Mouse (Mus musculus): ENCODE measurements around the gene Zbed3. TPM values are rescaled to one million over a fixed set of nuclear protein-coding genes. Genes with fewer than 3 reads are reported as not detected.
A peak's percentile ranks its signal among the peaks of the same experiment; 100 is the strongest.
"Not testable (repeated sequence)": the region's sequence is repeated elsewhere in the genome, so short reads cannot be mapped to it uniquely, and the experiment has no call there.

Gene Zbed3
- polyA plus RNA-seq, 1 experiment from 2014 or later: 37.5 TPM

GRCm38 (mm10) chr13:95358223-95358622 lies 34.8 kb downstream of the Zbed3 start:
- H3K27ac ChIP-seq: no peak overlapping the region
- no peak for ATAC-seq (ENCODE audit: low FRiP score)
- H3K4me2 ChIP-seq (replicated peaks): no peak overlapping the region
- H3K9me3 ChIP-seq (ENCODE audit: control insufficient read depth, low read length): no peaks in the 10 kb centered on the region
- H3K4me3 ChIP-seq (replicated peaks; ENCODE audit: low read length): no peak overlapping the region
- H3K4me1 ChIP-seq (replicated peaks; ENCODE audit: control insufficient read depth, insufficient read depth, low read length): no peaks in the 10 kb centered on the region
- H3K9ac ChIP-seq: no peak overlapping the region
- no peaks in the 10 kb centered on the region for H3K27me3 ChIP-seq (ENCODE audit: control insufficient read depth, insufficient read depth, low read length)
- WGBS: 91% methylated on average over 2 of the region's 2 CpGs
- H3K36me3 ChIP-seq (replicated peaks; ENCODE audit: control insufficient read depth, insufficient read depth): peaks cover 96% of the 10 kb centered on the region
- DNase-seq (ENCODE audit: low spot score): no peak

- no peaks in the 10 kb centered on the region for H3K27me3 ChIP-seq (ENCODE audit: control insufficient read depth, insufficient read depth, low read length)
- H3K4me1 ChIP-seq (replicated peaks; ENCODE audit: control insufficient read depth, insufficient read depth, low read length): no peaks in the 10 kb centered on the region
- ATAC-seq (ENCODE audit: low FRiP score): no peak
- WGBS: 78% methylated on average over 4 of the region's 4 CpGs
- H3K4me3 ChIP-seq (replicated peaks; ENCODE audit: low read length): no peak overlapping the region
- H3K4me2 ChIP-seq (replicated peaks): no peak overlapping the region
- no peak for DNase-seq (ENCODE audit: low spot score)
- H3K9ac ChIP-seq: no peak overlapping the region
- peaks cover 87% of the 10 kb centered on the region for H3K36me3 ChIP-seq (replicated peaks; ENCODE audit: control insufficient read depth, insufficient read depth)
- H3K9me3 ChIP-seq (ENCODE audit: control insufficient read depth, low read length): no peaks in the 10 kb centered on the region
- no peak overlapping the region for H3K27ac ChIP-seq
Measured at GRCm38 (mm10) chr13:95363440-95363839, 40.0 kb downstream of the Zbed3 start.

GRCm38 (mm10) chr13:95366356-95366755 lies 42.9 kb downstream of the Zbed3 start:
- 98% methylated on average over 8 of the region's 8 CpGs for WGBS

GRCm38 (mm10) chr13:95374701-95375553 lies 51.5 kb downstream of the Zbed3 start, which contains the start of gene Aggf1:
Gene Aggf1, minus strand, starts transcription at chr13:95375352.
- peak within 1 kb of the TSS; percentile 93 for H3K4me2 ChIP-seq (replicated peaks)
- H3K36me3 ChIP-seq (replicated peaks; ENCODE audit: control insufficient read depth, insufficient read depth): peaks cover 18% of the 10 kb centered on the region
- ATAC-seq (ENCODE audit: low FRiP score): peak; percentile 98
- peak within 1 kb of the TSS; percentile 86 for H3K9ac ChIP-seq
- H3K4me3 ChIP-seq (replicated peaks; ENCODE audit: low read length): peak within 1 kb of the TSS; percentile 100
- no peaks in the 10 kb centered on the region for H3K27me3 ChIP-seq (ENCODE audit: control insufficient read depth, insufficient read depth, low read length)
- no peaks in the 10 kb centered on the region for H3K9me3 ChIP-seq (ENCODE audit: control insufficient read depth, low read length)
- WGBS: under 1% methylated on average over 82 of the region's 86 CpGs
- peaks cover 13% of the 10 kb centered on the region for H3K4me1 ChIP-seq (replicated peaks; ENCODE audit: control insufficient read depth, insufficient read depth, low read length)
- peak within 1 kb of the TSS; percentile 52 for H3K27ac ChIP-seq
- DNase-seq (ENCODE audit: low spot score): peak; percentile 94

More at GRCm38 (mm10) chr13:95366356-95366755, 42.9 kb downstream of the Zbed3 start:
- Histone ChIP-seq H3K4me3 (replicated peaks; ENCODE audit: low read length) (no peak overlapping the region), H3K4me1 (replicated peaks; ENCODE audit: control insufficient read depth, insufficient read depth, low read length) (no peaks in the 10 kb centered on the region), H3K9me3 (ENCODE audit: control insufficient read depth, low read length) (no peaks in the 10 kb centered on the region), H3K27ac (no peak overlapping the region), H3K27me3 (ENCODE audit: control insufficient read depth, insufficient read depth, low read length) (no peaks in the 10 kb centered on the region), H3K9ac (no peak overlapping the region), H3K36me3 (replicated peaks; ENCODE audit: control insufficient read depth, insufficient read depth) (peaks cover 90% of the 10 kb centered on the region), H3K4me2 (replicated peaks) (no peak overlapping the region)
- DNase-seq (ENCODE audit: low spot score): no peak
- ATAC-seq (ENCODE audit: low FRiP score): no peak

GRCm38 (mm10) chr13:95375554-95375914 lies 52.1 kb downstream of the Zbed3 start:
- Histone ChIP-seq H3K27me3 (ENCODE audit: control insufficient read depth, insufficient read depth, low read length) (no peaks in the 10 kb centered on the region), H3K36me3 (replicated peaks; ENCODE audit: control insufficient read depth, insufficient read depth) (peaks cover 12% of the 10 kb centered on the region), H3K4me2 (replicated peaks) (peak overlapping the region; percentile 93), H3K27ac (peak overlapping the region; percentile 52), H3K9ac (peak overlapping the region; percentile 86), H3K4me3 (replicated peaks; ENCODE audit: low read length) (peak overlapping the region; percentile 100), H3K9me3 (ENCODE audit: control insufficient read depth, low read length) (no peaks in the 10 kb centered on the region), H3K4me1 (replicated peaks; ENCODE audit: control insufficient read depth, insufficient read depth, low read length) (peaks cover 13% of the 10 kb centered on the region)
- ATAC-seq (ENCODE audit: low FRiP score) (peak; percentile 44), DNase-seq (ENCODE audit: low spot score) (no peak)
- WGBS: 31% methylated on average over 6 of the region's 6 CpGs

GRCm38 (mm10) chr13:95376689-95377289 lies 53.4 kb downstream of the Zbed3 start:
- ATAC-seq (ENCODE audit: low FRiP score); H3K27me3 ChIP-seq (ENCODE audit: control insufficient read depth, insufficient read depth, low read length); H3K27ac ChIP-seq; H3K9me3 ChIP-seq (ENCODE audit: control insufficient read depth, low read length); DNase-seq (ENCODE audit: low spot score); H3K4me2 ChIP-seq (replicated peaks); H3K4me3 ChIP-seq (replicated peaks; ENCODE audit: low read length); H3K9ac ChIP-seq; H3K36me3 ChIP-seq (replicated peaks; ENCODE audit: control insufficient read depth, insufficient read depth): not testable (repeated sequence)
- peaks cover 13% of the 10 kb centered on the region for H3K4me1 ChIP-seq (replicated peaks; ENCODE audit: control insufficient read depth, insufficient read depth, low read length)
- 97% methylated on average over 11 of the region's 11 CpGs for WGBS

GRCm38 (mm10) chr13:95378696-95379095 lies 55.3 kb downstream of the Zbed3 start:
- Histone ChIP-seq H3K4me3 (replicated peaks; ENCODE audit: low read length) (no peak overlapping the region), H3K4me2 (replicated peaks) (no peak overlapping the region), H3K27me3 (ENCODE audit: control insufficient read depth, insufficient read depth, low read length) (no peaks in the 10 kb centered on the region), H3K36me3 (replicated peaks; ENCODE audit: control insufficient read depth, insufficient read depth) (no peaks in the 10 kb centered on the region), H3K9me3 (ENCODE audit: control insufficient read depth, low read length) (no peaks in the 10 kb centered on the region), H3K27ac (no peak overlapping the region), H3K4me1 (replicated peaks; ENCODE audit: control insufficient read depth, insufficient read depth, low read length) (peaks cover 8% of the 10 kb centered on the region), H3K9ac (no peak overlapping the region)
- WGBS: 88% methylated on average over 3 of the region's 3 CpGs
- DNase-seq (ENCODE audit: low spot score): no peak
- no peak for ATAC-seq (ENCODE audit: low FRiP score)

GRCm38 (mm10) chr13:95382418-95382817 lies 59.0 kb downstream of the Zbed3 start:
- Histone ChIP-seq H3K27ac (no peak overlapping the region), H3K9ac (no peak overlapping the region), H3K9me3 (ENCODE audit: control insufficient read depth, low read length) (no peaks in the 10 kb centered on the region), H3K4me2 (replicated peaks) (no peak overlapping the region), H3K36me3 (replicated peaks; ENCODE audit: control insufficient read depth, insufficient read depth) (no peaks in the 10 kb centered on the region), H3K4me1 (replicated peaks; ENCODE audit: control insufficient read depth, insufficient read depth, low read length) (no peaks in the 10 kb centered on the region), H3K27me3 (ENCODE audit: control insufficient read depth, insufficient read depth, low read length) (no peaks in the 10 kb centered on the region), H3K4me3 (replicated peaks; ENCODE audit: low read length) (no peak overlapping the region)
- DNase-seq (ENCODE audit: low spot score) (no peak), ATAC-seq (ENCODE audit: low FRiP score) (no peak)
- WGBS: 90% methylated on average over 5 of the region's 5 CpGs

All from hindbrain, embryonic 14.5 days (tissue).